14 mouse cellular contexts compared by ENCODE assay signal in the genomic region with DNA sequence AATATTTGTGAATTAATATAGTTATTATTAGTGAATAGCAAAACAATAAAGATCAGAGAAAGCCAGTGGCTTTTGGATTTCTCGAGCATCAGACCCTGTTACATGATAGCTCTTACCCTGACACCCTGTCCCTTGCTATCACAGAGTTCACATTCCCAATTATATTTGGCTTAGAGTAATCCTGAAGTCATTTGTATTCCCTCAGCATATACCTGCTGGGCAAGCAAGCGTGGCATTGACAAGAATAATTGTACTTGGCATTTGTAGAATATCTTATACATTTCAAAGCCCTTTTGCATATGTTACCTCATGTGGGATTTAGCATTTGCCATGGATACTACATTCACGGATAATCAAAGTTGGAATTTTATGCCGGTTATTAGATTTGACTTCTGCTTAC.
"Had no signal": no experiment of that assay in that cellular context is flagged by ENCODE, and none has a peak within 500 bp of the region (broad histone marks: within the 10 kb centered on the region; RNA-seq: fewer than 3 reads in every experiment).

No protein-coding gene starts in this region.

- H3K36me3 ChIP-seq: liver, embryonic 12.5 days; midbrain, embryonic 12.5 days; neural tube, embryonic 12.5 days; stomach, embryonic 15.5 days had no signal

- DNase-seq: lung, adult 18-20 months; lung, embryonic 14.5 days; lung, postnatal 10 days; lung, postnatal 4 days; right cerebral cortex, postnatal 14 days; thymus, adult 2 months; thymus, postnatal 25 days; thymus, postnatal 4 days had no signal

- ATAC-seq: liver, embryonic 12.5 days had no signal

- H3K27ac ChIP-seq: liver, embryonic 12.5 days; liver, embryonic 14.5 days; midbrain, embryonic 12.5 days; neural tube, embryonic 12.5 days; stomach, embryonic 15.5 days; stomach, postnatal 0 days had no signal

- H3K4me1 ChIP-seq: liver, embryonic 12.5 days; midbrain, embryonic 12.5 days; neural tube, embryonic 12.5 days; stomach, embryonic 15.5 days had no signal

- H3K4me3 ChIP-seq: liver, embryonic 12.5 days; midbrain, embryonic 12.5 days; neural tube, embryonic 12.5 days; stomach, embryonic 15.5 days had no signal

- H3K9ac ChIP-seq: liver, embryonic 12.5 days; liver, embryonic 14.5 days; lung, embryonic 14.5 days; midbrain, embryonic 12.5 days; neural tube, embryonic 12.5 days; stomach, embryonic 15.5 days had no signal

- H3K9me3 ChIP-seq: liver, embryonic 12.5 days; midbrain, embryonic 12.5 days; neural tube, embryonic 12.5 days; stomach, embryonic 15.5 days had no signal

- H3K27me3 ChIP-seq: liver, embryonic 12.5 days; midbrain, embryonic 12.5 days; neural tube, embryonic 12.5 days; stomach, embryonic 15.5 days had no signal

- H3K4me2 ChIP-seq: liver, embryonic 12.5 days; lung, embryonic 14.5 days; midbrain, embryonic 12.5 days; neural tube, embryonic 12.5 days; stomach, embryonic 15.5 days had no signal
